Mouse (Mus musculus): ENCODE measurements at regions not wholly inside any gene's neighbourhood (a gene's known extent, or its start where the extent isn't known, plus 50 kb on each side); places are given as distances from the start of the nearest gene placed in this dataset.

GRCm38 (mm10) chr6:71012436-71012822, 56.1 kb downstream of the Foxi3 start:
- WGBS: 12% methylated on average over 9 of the region's 9 CpGs
- no peak overlapping the region for H3K9ac ChIP-seq
- peak overlapping the region; percentile 43; the same call in 1 of the 2 replicates for H3K4me3 ChIP-seq
- H3K36me3 ChIP-seq: no peaks in the 10 kb centered on the region
- H3K4me1 ChIP-seq: peaks cover 2% of the 10 kb centered on the region; the same call in 1 of the 2 replicates
- H3K27ac ChIP-seq: no peak overlapping the region
- peak; percentile 27 for ATAC-seq (ENCODE audit: low FRiP score, low read depth)
- 0 out of 2 replicates have a peak, but pooled peaks cover 3% of the 10 kb centered on the region for H3K27me3 ChIP-seq (replicated peaks)
- H3K9me3 ChIP-seq: no peaks in the 10 kb centered on the region
- H3K4me2 ChIP-seq (replicated peaks): peak overlapping the region; percentile 82

DNA sequence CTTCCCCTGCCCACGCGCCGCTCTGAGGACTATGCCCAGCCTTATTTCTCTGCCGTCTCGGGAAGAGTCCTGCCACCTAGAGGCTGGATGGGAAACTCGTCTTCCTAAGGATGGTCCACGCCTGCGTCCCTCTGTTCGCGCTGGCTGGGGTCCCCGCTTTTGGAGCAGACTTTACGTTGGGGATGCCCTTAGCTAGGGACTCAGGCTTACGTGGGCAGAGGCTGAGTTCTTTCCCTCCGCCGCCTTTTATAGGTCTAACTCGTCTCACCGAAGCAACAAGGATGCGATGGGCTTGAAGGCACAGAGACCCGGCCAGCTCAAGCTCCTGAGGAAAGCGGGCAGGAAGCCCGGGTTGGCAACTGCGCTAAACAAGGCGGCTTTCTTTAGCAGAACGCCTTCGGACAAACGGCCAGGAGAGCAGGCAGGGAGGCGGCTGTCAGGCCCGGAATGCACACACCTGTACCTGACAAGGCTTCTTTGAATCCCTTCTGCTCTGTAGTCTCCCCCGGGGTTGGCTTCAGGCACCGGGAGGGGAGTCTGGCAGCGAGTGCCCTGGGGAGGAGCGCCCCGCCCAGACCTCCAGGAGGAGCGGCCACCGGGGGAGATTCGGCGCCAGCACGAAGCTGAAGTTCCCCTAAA, 56.6 kb downstream of the Foxi3 start:
- ATAC-seq (ENCODE audit: low FRiP score, low read depth): peak; percentile 97
- no peaks in the 10 kb centered on the region for H3K9me3 ChIP-seq
- H3K27me3 ChIP-seq (replicated peaks): 0 out of 2 replicates have a peak, but pooled peaks cover 3% of the 10 kb centered on the region
- H3K4me3 ChIP-seq: peak overlapping the region; percentile 43
- under 1% methylated on average over 38 of the region's 38 CpGs for WGBS
- H3K4me1 ChIP-seq: peaks cover 2% of the 10 kb centered on the region; the same call in 1 of the 2 replicates
- H3K27ac ChIP-seq: no peak overlapping the region
- peak overlapping the region; percentile 53 for H3K9ac ChIP-seq
- peak overlapping the region; percentile 82 for H3K4me2 ChIP-seq (replicated peaks)
- H3K36me3 ChIP-seq: no peaks in the 10 kb centered on the region

DNA sequence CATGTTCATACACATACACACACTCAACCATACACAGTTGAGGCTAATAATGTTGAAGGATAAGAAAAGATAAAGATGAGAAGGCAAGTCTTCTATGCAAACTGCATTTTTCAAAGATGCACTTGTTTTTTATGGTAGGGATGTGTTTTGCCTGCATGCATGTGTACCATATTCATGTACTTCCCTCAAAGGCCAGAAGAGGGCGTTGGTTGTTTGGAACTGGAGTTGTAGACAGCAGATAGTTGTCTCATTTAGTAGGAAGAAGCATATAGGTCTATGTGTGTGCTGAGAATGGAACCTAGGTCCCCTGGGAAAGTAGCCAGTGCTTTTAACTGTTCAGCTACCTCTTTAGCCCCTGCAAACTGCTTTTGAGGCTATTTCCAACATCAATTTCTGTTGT, 60.1 kb downstream of the Foxi3 start:
- H3K27me3 ChIP-seq (replicated peaks): 0 out of 2 replicates have a peak, but pooled peaks cover 3% of the 10 kb centered on the region
- H3K9me3 ChIP-seq: no peaks in the 10 kb centered on the region
- H3K4me3 ChIP-seq: no peak overlapping the region
- H3K36me3 ChIP-seq: no peaks in the 10 kb centered on the region
- peaks cover 2% of the 10 kb centered on the region; the same call in 1 of the 2 replicates for H3K4me1 ChIP-seq
- WGBS: 19% methylated on average over 1 of the region's 1 CpGs
- no peak overlapping the region for H3K27ac ChIP-seq
- no peak for ATAC-seq (ENCODE audit: low FRiP score, low read depth)
- H3K4me2 ChIP-seq (replicated peaks): no peak overlapping the region
- no peak overlapping the region for H3K9ac ChIP-seq

DNA sequence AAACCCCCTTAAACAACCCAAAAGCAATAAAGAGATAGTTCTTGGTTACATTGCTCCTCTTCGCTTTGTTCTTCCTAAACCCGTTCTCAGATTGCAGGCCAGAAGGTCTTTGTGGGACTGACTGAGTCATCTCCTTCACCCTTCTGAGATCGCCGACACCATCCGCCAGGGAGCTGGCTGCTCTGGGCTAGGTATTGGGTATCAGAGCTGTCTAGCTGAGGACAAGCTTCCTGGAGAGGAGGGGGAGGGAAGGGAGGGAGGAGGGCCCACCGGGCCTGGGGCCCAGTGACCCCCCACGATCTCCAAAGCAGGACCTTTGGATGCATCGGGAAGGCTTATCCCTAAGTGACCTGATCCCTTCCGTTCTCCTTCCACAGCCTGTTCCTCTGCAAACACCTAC, 65.0 kb downstream of the Foxi3 start:
- Histone ChIP-seq H3K4me2 (replicated peaks) (no peak overlapping the region), H3K27me3 (replicated peaks) (no peaks in the 10 kb centered on the region), H3K36me3 (no peaks in the 10 kb centered on the region), H3K9ac (no peak overlapping the region), H3K4me3 (no peak overlapping the region), H3K4me1 (no peaks in the 10 kb centered on the region), H3K27ac (no peak overlapping the region), H3K9me3 (no peaks in the 10 kb centered on the region)
- WGBS: 15% methylated on average over 9 of the region's 9 CpGs
- ATAC-seq (ENCODE audit: low FRiP score, low read depth): no peak

DNA sequence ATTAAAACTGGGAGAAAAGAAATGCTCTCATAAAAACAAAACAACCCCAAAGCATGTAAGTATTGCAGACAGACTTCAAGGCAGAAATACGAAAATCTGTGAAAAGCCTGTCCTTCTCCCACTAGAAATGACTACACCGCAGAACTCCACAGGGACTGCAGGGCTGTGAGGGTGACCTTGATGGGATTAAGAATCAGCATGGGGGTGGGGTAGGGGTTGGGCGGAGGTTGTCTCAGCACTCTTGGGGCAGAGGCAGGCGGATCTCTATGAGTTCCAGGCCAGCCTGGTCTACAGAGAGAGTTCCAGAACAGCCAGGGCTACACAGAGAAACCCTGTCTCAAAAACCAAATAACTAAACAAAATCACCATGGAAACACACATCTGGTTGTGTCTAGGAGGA, 69.1 kb downstream of the Foxi3 start:
- 88% methylated on average over 4 of the region's 4 CpGs for WGBS
- Histone ChIP-seq H3K4me2 (replicated peaks) (no peak overlapping the region), H3K9ac (no peak overlapping the region), H3K9me3 (no peaks in the 10 kb centered on the region), H3K4me3 (no peak overlapping the region), H3K36me3 (no peaks in the 10 kb centered on the region), H3K27me3 (replicated peaks) (no peaks in the 10 kb centered on the region), H3K4me1 (no peaks in the 10 kb centered on the region), H3K27ac (no peak overlapping the region)
- ATAC-seq (ENCODE audit: low FRiP score, low read depth): no peak

GRCm38 (mm10) chr6:71029663-71030062, 73.3 kb downstream of the Foxi3 start:
- H3K4me3 ChIP-seq: no peak overlapping the region
- H3K4me1 ChIP-seq: no peaks in the 10 kb centered on the region
- H3K36me3 ChIP-seq: no peaks in the 10 kb centered on the region
- H3K27ac ChIP-seq: no peak overlapping the region
- no peaks in the 10 kb centered on the region for H3K27me3 ChIP-seq (replicated peaks)
- no peak overlapping the region for H3K9ac ChIP-seq
- WGBS: 86% methylated on average over 6 of the region's 6 CpGs
- H3K4me2 ChIP-seq (replicated peaks): no peak overlapping the region
- H3K9me3 ChIP-seq: no peaks in the 10 kb centered on the region
- ATAC-seq (ENCODE audit: low FRiP score, low read depth): no peak

DNA sequence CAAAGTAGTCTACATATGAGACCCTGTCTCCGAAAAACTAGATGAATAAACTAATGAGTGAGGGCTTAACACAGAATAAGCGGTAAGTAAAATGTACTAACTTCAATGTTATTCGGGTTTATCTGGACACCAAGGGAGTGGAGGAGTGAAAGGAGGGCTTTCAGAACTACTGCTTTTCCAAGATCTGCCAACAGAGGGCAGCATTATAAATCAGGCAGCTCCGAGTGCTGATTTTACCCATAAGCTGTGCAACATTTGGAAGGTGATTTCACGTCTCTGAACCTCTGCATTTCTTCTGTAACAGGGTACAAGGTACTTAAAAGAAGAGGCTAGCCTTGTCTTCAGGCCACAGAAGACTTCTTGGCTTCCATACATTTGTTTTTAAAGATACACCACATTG, 74.2 kb downstream of the Foxi3 start:
- WGBS: 81% methylated on average over 5 of the region's 5 CpGs
- Histone ChIP-seq H3K4me3 (no peak overlapping the region), H3K9me3 (no peaks in the 10 kb centered on the region), H3K4me2 (replicated peaks) (no peak overlapping the region), H3K27me3 (replicated peaks) (no peaks in the 10 kb centered on the region), H3K36me3 (no peaks in the 10 kb centered on the region), H3K4me1 (no peaks in the 10 kb centered on the region), H3K9ac (no peak overlapping the region), H3K27ac (no peak overlapping the region)
- no peak for ATAC-seq (ENCODE audit: low FRiP score, low read depth)

GRCm38 (mm10) chr6:71044241-71044640, 87.9 kb downstream of the Foxi3 start:
- H3K9ac ChIP-seq: no peak overlapping the region
- peaks cover 10% of the 10 kb centered on the region; the same call in 1 of the 2 replicates for H3K4me1 ChIP-seq
- H3K27me3 ChIP-seq (replicated peaks): peaks cover 6% of the 10 kb centered on the region
- H3K4me3 ChIP-seq: no peak overlapping the region
- no peak overlapping the region for H3K4me2 ChIP-seq (replicated peaks)
- H3K36me3 ChIP-seq: no peaks in the 10 kb centered on the region
- no peak for ATAC-seq (ENCODE audit: low FRiP score, low read depth)
- no peak overlapping the region for H3K27ac ChIP-seq
- H3K9me3 ChIP-seq: no peaks in the 10 kb centered on the region
- WGBS: 88% methylated on average over 3 of the region's 3 CpGs

- Histone ChIP-seq H3K4me1 (peaks cover 10% of the 10 kb centered on the region; the same call in 1 of the 2 replicates), H3K4me3 (no peak overlapping the region), H3K36me3 (no peaks in the 10 kb centered on the region), H3K9ac (no peak overlapping the region), H3K4me2 (replicated peaks) (no peak overlapping the region), H3K9me3 (no peaks in the 10 kb centered on the region), H3K27me3 (replicated peaks) (peaks cover 10% of the 10 kb centered on the region), H3K27ac (no peak overlapping the region)
- WGBS: 88% methylated on average over 4 of the region's 4 CpGs
- ATAC-seq (ENCODE audit: low FRiP score, low read depth): no peak
These were observed 88.9 kb downstream of the Foxi3 start for GRCm38 (mm10) chr6:71045261-71045660.

- 5% methylated on average over 38 of the region's 38 CpGs for WGBS
- no peaks in the 10 kb centered on the region for H3K9me3 ChIP-seq
- no peak overlapping the region for H3K27ac ChIP-seq
- ATAC-seq (ENCODE audit: low FRiP score, low read depth): peak; percentile 53; the same call in 1 of the 2 replicates
- peaks cover 10% of the 10 kb centered on the region; the same call in 1 of the 2 replicates for H3K4me1 ChIP-seq
- H3K4me3 ChIP-seq: peak overlapping the region; percentile 39
- peaks cover 10% of the 10 kb centered on the region for H3K27me3 ChIP-seq (replicated peaks)
- peak overlapping the region; percentile 89 for H3K4me2 ChIP-seq (replicated peaks)
- H3K9ac ChIP-seq: peak overlapping the region; percentile 53
- H3K36me3 ChIP-seq: no peaks in the 10 kb centered on the region
These were observed 92.1 kb downstream of the Foxi3 start for GRCm38 (mm10) chr6:71048199-71049094.

- H3K4me1 ChIP-seq: peaks cover 10% of the 10 kb centered on the region; the same call in 1 of the 2 replicates
- H3K4me2 ChIP-seq (replicated peaks): no peak overlapping the region
- no peak for ATAC-seq (ENCODE audit: low FRiP score, low read depth)
- peaks cover 10% of the 10 kb centered on the region for H3K27me3 ChIP-seq (replicated peaks)
- no peak overlapping the region for H3K4me3 ChIP-seq
- H3K9ac ChIP-seq: no peak overlapping the region
- H3K27ac ChIP-seq: no peak overlapping the region
- WGBS: 57% methylated on average over 5 of the region's 5 CpGs
- no peaks in the 10 kb centered on the region for H3K9me3 ChIP-seq
- H3K36me3 ChIP-seq: no peaks in the 10 kb centered on the region
These were observed 93.9 kb downstream of the Foxi3 start for GRCm38 (mm10) chr6:71050248-71050647.

GRCm38 (mm10) chr6:71050754-71051213, 93.5 kb downstream of the Thnsl2 start:
- H3K4me3 ChIP-seq: no peak overlapping the region
- no peak overlapping the region for H3K4me2 ChIP-seq (replicated peaks)
- no peak overlapping the region for H3K9ac ChIP-seq
- no peak overlapping the region for H3K27ac ChIP-seq
- H3K9me3 ChIP-seq: no peaks in the 10 kb centered on the region
- ATAC-seq (ENCODE audit: low FRiP score, low read depth): no peak
- H3K27me3 ChIP-seq (replicated peaks): peaks cover 10% of the 10 kb centered on the region
- no peaks in the 10 kb centered on the region for H3K36me3 ChIP-seq
- H3K4me1 ChIP-seq: peaks cover 10% of the 10 kb centered on the region; the same call in 1 of the 2 replicates
- 30% methylated on average over 14 of the region's 14 CpGs for WGBS
